Mouse (Mus musculus): Measurements from ENCODE around the gene Dcun1d4.

- TF ChIP-seq POLR2A (IDR thresholded peaks at IDR 0.05; ENCODE audit: low read depth, low read length) (no peak), CTCF (IDR thresholded peaks at IDR 0.05; ENCODE audit: extremely low read depth, insufficient read length, insufficient replicate concordance, low read depth, low read length) (no peak)
Measured at GRCm38 (mm10) chr5:73599991-73600390, 119.2 kb downstream of the Dcun1d4 start.
